Mouse (Mus musculus) G1E (cell line): ENCODE measurements around the gene Snrpd2.

Experiments
- CTCF ChIP-seq: IDR thresholded peaks from 2 replicates; pipeline ENCODE4 v1.5.1; 2012; ENCODE audit warnings: low read depth, low read length, inconsistent platforms, mixed read lengths
- GATA2 ChIP-seq: IDR thresholded peaks from 2 replicates; pipeline ENCODE4 v1.6.1; 2012; ENCODE audit warnings: low read depth, low read length, inconsistent platforms, borderline replicate concordance
- POLR2AphosphoS5 ChIP-seq: IDR thresholded peaks from 2 replicates; pipeline ENCODE4 v1.6.1; 2012; ENCODE audit warnings: low read depth, low read length, inconsistent platforms; ENCODE audit not compliant: insufficient replicate concordance
- TAL1 ChIP-seq: conservative IDR thresholded peaks from 2 replicates; pipeline ENCODE4 v1.6.1; 2012; ENCODE audit warnings: low read depth, low read length, inconsistent platforms, mixed read lengths

- no peak for TF ChIP-seq CTCF
- no peak for TF ChIP-seq POLR2AphosphoS5
- TF ChIP-seq TAL1: no peak
- TF ChIP-seq GATA2: no peak
These were observed 27.0 kb downstream of the Snrpd2 start for GRCm38 (mm10) chr7:19176516-19176947.
